Mouse (Mus musculus) embryonic fibroblast, embryonic 13.5 days (primary cell): ENCODE measurements around the gene Cadm1. TPM values are rescaled to one million over a fixed set of nuclear protein-coding genes. Genes with fewer than 3 reads are reported as not detected.

Experiments
- H3K27ac ChIP-seq: 2 replicates; pipeline ENCODE4 v1.5.1; 2012; ENCODE audit warnings: low read length, control low read depth, inconsistent platforms; ENCODE audit not compliant: insufficient read depth
- H3K4me1 ChIP-seq: 2 replicates; pipeline ENCODE4 v1.6.1; 2011; ENCODE audit warnings: low read length; ENCODE audit not compliant: control insufficient read depth, insufficient read depth
- H3K4me3 ChIP-seq: 2 replicates; pipeline ENCODE4 v1.5.1; 2011; ENCODE audit warnings: mild to moderate bottlenecking, control low read depth, low read length; ENCODE audit not compliant: insufficient read depth
- CTCF ChIP-seq: IDR thresholded peaks from 2 replicates; pipeline ENCODE4 v1.5.1; 2011; ENCODE audit warnings: mild to moderate bottlenecking, control low read depth, low read length, moderate library complexity, borderline replicate concordance; ENCODE audit not compliant: insufficient read depth
- POLR2A ChIP-seq: IDR thresholded peaks from 2 replicates; pipeline ENCODE4 v1.6.1; 2011; ENCODE audit warnings: low read depth, mild to moderate bottlenecking, control low read depth, low read length, moderate library complexity
- polyA plus RNA-seq: library from polyadenylated mRNA; stranded (reverse); fragments of >200 nt; gene quantifications from 2 replicates; pipeline ENCODE4 v1.2.4, GENCODE M21; 2011; ENCODE audit warnings: low read depth; ENCODE audit not compliant: missing spikeins, insufficient read length

Cadm1 gene
- polyA plus RNA-seq, 1 experiment = 5.6 TPM

- no peak overlapping the region for H3K27ac ChIP-seq
- TF ChIP-seq POLR2A (no peak), CTCF (no peak)
- H3K4me1 ChIP-seq = no peaks in the 10 kb centered on the region
- no peak overlapping the region for H3K4me3 ChIP-seq
Measured at GRCm38 (mm10) chr9:47714541-47714940, 184.6 kb downstream of the Cadm1 start.

- no peak for TF ChIP-seq CTCF
- TF ChIP-seq POLR2A = no peak
Measured at GRCm38 (mm10) chr9:47715415-47715814, 185.4 kb downstream of the Cadm1 start.

DNA sequence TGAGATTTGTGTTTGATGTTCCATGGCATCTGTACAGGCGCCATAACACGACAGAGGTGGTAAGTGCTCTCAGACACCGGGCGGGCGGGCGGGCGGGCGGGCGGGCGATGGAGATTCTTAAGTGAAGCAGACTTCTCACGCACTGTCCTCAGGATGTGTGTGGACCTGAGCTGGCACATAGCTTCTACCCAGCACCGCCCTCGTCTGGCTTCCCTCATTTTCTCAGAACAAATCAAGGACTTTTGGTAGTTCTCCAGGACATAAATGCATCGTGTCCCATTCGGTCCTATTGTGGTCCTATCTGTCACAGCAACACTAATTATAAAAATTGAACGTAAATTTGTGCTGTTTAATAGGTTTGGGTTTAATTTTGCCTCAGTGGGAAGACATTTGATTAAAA lies 186.9 kb downstream of the Cadm1 start:
- Histone ChIP-seq H3K27ac (no peak overlapping the region), H3K4me3 (no peak overlapping the region), H3K4me1 (no peaks in the 10 kb centered on the region)
- TF ChIP-seq CTCF = no peak
- no peak for TF ChIP-seq POLR2A

More at GRCm38 (mm10) chr9:47715415-47715814, 185.4 kb downstream of the Cadm1 start:
- Histone ChIP-seq H3K27ac (no peak overlapping the region), H3K4me1 (no peaks in the 10 kb centered on the region), H3K4me3 (no peak overlapping the region)

DNA sequence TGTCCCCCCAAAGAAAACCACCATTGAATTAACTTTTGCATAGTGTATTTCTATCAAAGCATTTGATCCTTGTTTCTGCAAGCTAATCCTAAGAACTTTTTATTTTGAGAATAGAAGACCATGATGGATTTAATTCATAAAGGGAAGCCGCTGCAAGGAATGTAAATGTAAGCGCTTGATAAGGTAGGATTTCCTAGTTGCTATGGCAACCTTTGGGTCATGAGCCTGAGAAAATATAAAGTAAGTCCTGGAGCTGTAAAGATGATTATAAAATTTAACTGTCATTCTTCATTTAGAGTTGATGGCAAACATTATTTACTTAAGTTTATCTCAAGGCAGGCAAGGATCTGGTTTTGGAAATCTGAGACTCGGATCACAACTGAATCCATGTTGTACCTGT lies 197.6 kb downstream of the Cadm1 start:
- Histone ChIP-seq H3K4me1 (no peaks in the 10 kb centered on the region), H3K4me3 (no peak overlapping the region), H3K27ac (no peak overlapping the region)
- no peak for TF ChIP-seq CTCF
- TF ChIP-seq POLR2A = no peak

DNA sequence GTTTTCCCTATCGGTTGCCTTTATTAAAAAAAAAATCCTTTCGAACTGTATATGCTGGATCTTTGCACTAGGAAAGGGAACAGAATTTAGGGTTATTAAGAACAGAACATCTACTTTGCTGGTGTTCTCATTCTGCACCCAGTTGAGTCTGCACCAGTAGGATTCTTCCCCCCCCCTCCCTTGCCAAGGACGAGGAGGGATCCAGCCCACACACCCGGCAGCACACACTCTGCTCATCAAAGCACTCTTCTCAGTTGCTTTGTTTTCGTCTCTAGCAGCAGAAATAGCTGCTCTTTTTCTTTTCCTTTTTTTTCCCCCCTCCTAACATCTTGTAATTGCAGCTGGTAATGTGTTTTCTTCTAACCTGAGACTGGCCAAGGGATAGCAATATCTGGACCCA lies 198.9 kb downstream of the Cadm1 start:
- TF ChIP-seq POLR2A (no peak), CTCF (no peak)

GRCm38 (mm10) chr9:47730247-47730646 lies 200.3 kb downstream of the Cadm1 start:
- TF ChIP-seq POLR2A (no peak), CTCF (no peak)
- Histone ChIP-seq H3K4me1 (no peaks in the 10 kb centered on the region), H3K27ac (no peak overlapping the region), H3K4me3 (no peak overlapping the region)

More for the DNA sequence above, 198.9 kb downstream of the Cadm1 start:
- H3K4me1 ChIP-seq = no peaks in the 10 kb centered on the region
- no peak overlapping the region for H3K4me3 ChIP-seq
- H3K27ac ChIP-seq = no peak overlapping the region

- no peak overlapping the region for H3K4me3 ChIP-seq
- no peak overlapping the region for H3K27ac ChIP-seq
- TF ChIP-seq CTCF = no peak
- TF ChIP-seq POLR2A = no peak
- H3K4me1 ChIP-seq = no peaks in the 10 kb centered on the region
Measured at GRCm38 (mm10) chr9:47733780-47734451, 203.9 kb downstream of the Cadm1 start.

DNA sequence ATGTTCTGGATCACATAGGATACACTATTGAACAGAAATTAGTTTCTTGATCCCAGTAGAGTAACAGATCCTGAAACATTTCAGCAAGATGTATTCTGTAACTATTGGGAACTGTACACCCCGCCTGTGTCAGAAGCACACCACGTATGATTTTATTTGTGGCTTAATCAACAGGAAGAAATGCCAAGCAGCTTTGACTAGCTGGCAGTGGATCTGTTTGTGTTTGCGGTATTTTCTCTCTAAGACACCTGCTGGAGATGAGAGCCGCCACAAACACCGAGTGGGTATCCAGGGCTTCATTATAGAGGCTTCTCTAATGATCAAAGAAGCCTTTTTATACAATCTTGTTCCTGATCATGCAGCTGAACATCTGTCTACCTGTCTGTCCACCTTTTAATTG lies 204.9 kb downstream of the Cadm1 start:
- no peak overlapping the region for H3K4me3 ChIP-seq
- no peak overlapping the region for H3K27ac ChIP-seq
- TF ChIP-seq CTCF = no peak
- TF ChIP-seq POLR2A = no peak
- H3K4me1 ChIP-seq = no peaks in the 10 kb centered on the region

DNA sequence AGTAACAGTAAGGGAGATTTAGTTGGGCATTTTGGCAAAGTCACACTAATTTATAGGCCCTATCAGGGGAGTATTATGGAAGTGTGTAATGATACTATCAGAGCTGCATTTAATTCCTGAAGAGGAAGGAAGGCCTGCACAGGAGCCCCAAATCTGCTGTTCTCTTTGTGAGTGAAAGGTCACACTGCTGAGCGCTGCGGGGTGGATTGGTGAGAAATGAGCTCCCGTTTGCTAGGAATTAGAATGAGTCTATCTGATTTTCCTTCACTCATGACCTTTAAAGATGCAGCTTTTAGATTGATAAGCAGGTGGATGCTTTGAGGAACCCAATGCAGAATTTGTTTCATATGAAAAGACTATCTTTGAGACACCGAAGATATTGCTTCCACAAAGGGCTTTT lies 208.8 kb downstream of the Cadm1 start:
- Histone ChIP-seq H3K27ac (no peak overlapping the region), H3K4me3 (no peak overlapping the region)
- TF ChIP-seq POLR2A = no peak

GRCm38 (mm10) chr9:47739276-47739675 lies 209.3 kb downstream of the Cadm1 start:
- no peak overlapping the region for H3K27ac ChIP-seq
- no peaks in the 10 kb centered on the region for H3K4me1 ChIP-seq
- H3K4me3 ChIP-seq = no peak overlapping the region
- TF ChIP-seq CTCF (no peak), POLR2A (no peak)

More for the DNA sequence above, 208.8 kb downstream of the Cadm1 start:
- H3K4me1 ChIP-seq = no peaks in the 10 kb centered on the region

GRCm38 (mm10) chr9:47741751-47742150 lies 211.8 kb downstream of the Cadm1 start:
- Histone ChIP-seq H3K27ac (no peak overlapping the region), H3K4me1 (no peaks in the 10 kb centered on the region), H3K4me3 (no peak overlapping the region)
- TF ChIP-seq CTCF (no peak), POLR2A (no peak)
